Mouse (Mus musculus) CH12.LX (cell line): ENCODE data around the gene Sycn.

Experiments used
- BHLHE40 ChIP-seq: IDR thresholded peaks from 2 replicates; pipeline ENCODE4 v1.6.1; 2011; ENCODE audit warnings: mild to moderate bottlenecking, low read depth, low read length, improper control_type of control experiment
- CTCF ChIP-seq, 2 experiments: IDR thresholded peaks in 1 of 2; conservative IDR thresholded peaks in 1 of 2; 2 replicates each; pipeline ENCODE4 v1.5.1; 2011 to 2012; ENCODE audit warnings: low read depth in 2 of 2, low read length in 2 of 2, improper control_type of control experiment in 1 of 2, inconsistent platforms in 1 of 2, mild to moderate bottlenecking in 1 of 2, moderate library complexity in 1 of 2
- ETS1 ChIP-seq: conservative IDR thresholded peaks from 2 replicates; pipeline ENCODE4 v1.6.1; 2012; ENCODE audit warnings: low read depth, mild to moderate bottlenecking, inconsistent platforms, low read length, improper control_type of control experiment, moderate library complexity
- JUND ChIP-seq: conservative IDR thresholded peaks from 2 replicates; pipeline ENCODE4 v1.6.1; 2011; ENCODE audit warnings: low read depth, low read length, improper control_type of control experiment
- MYC ChIP-seq: IDR thresholded peaks from 2 replicates; pipeline ENCODE4 v1.6.1; 2011; ENCODE audit warnings: low read depth, mild to moderate bottlenecking, improper control_type of control experiment, low read length
- POLR2A ChIP-seq: IDR thresholded peaks from 2 replicates; pipeline ENCODE4 v1.6.1; 2011; ENCODE audit warnings: low read depth, mild to moderate bottlenecking, improper control_type of control experiment, low read length
- TBP ChIP-seq: conservative IDR thresholded peaks from 2 replicates; pipeline ENCODE4 v1.6.1; 2011; ENCODE audit warnings: low read depth, low read length, improper control_type of control experiment
- USF2 ChIP-seq: conservative IDR thresholded peaks from 2 replicates; pipeline ENCODE4 v1.6.1; 2011; ENCODE audit warnings: low read depth, low read length, improper control_type of control experiment

DNA sequence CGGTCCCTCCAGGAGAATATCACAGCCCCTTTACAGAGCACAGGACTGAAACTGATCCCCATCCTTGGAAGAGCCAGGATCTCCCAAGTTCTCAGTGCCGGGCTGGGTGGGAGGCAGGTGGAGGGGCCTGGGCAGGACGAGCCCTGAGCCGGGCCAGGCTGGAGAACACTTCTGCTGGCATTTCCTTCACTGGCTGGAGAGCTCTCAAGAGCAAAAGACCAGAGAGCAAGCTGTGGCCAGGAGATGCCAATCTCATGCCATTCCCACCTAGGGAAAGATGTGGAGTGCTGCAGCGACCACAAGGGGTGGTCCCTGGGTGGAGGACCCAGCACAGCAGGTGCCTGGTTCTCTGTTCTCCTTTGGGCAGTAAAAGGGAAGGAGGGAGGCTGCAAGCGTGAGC, 44.3 kb downstream of the Sycn start:
- TF ChIP-seq ETS1 (no peak), USF2 (no peak), CTCF (conservative IDR thresholded peaks at IDR 0.05 in 1 of 2, IDR thresholded peaks at IDR 0.05 in 1 of 2; ENCODE audit: low read depth in 2 of 2, low read length in 2 of 2) (no peak), MYC (no peak), POLR2A (no peak), BHLHE40 (no peak), JUND (no peak), TBP (no peak)
